9 mouse cellular contexts compared by ENCODE assay signal in the genomic region with DNA sequence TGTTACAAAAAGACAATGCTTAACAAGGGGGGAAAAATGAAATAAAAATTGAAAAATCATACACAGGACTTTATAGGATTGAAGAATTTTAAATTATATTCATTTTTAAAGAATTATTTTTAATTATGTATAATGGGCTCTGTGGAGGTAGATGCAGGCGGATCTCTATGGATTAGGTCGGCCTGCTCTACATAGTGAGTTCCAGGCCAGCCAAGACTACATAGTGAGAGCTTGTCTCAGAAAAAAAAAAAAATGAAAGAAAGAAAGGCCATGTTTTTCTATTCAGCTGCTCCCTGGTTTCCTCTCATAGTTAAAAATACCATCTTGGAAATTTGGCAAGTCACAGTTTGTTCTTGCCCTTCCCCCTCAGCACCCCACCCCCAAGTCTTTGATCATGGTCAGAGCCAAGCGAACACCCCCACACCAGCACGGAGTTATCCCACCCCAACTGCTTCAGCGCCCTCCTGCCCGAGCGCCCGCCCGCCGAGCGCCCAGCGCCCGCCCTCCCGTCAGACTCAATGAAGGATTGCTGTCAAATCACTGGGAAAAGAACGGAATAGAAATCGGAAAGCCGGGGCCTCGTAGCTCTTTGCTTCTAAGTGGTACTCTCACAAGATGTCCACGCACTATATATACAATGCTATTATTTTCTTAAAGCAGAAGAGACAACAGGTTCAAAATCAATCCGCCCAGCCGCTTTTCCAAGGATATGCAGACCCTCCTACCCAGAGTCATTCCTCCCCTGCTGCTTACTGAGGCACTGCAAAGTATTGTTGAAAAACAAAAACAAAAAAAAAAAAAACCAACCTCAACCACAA. TPM values are rescaled to one million over a fixed set of nuclear protein-coding genes. Genes with fewer than 3 reads are reported as not detected.
DNase-seq lines count a peak whose midpoint lies in the region; ATAC-seq and TF ChIP-seq lines count a peak whose summit lies in the region.
"Had no signal": no experiment of that assay in that cellular context is flagged by ENCODE, and none has a peak within 500 bp of the region (broad histone marks: within the 10 kb centered on the region; RNA-seq: fewer than 3 reads in every experiment).

No protein-coding gene starts in this region.

- no peaks in the 10 kb centered on the region for H3K36me3 ChIP-seq in forebrain, postnatal 0 days (ENCODE audit: insufficient read depth)
- no peaks in the 10 kb centered on the region for H3K36me3 ChIP-seq in lung, embryonic 16.5 days (ENCODE audit: control insufficient read depth, insufficient read depth, low read length)

- H3K4me1 ChIP-seq in forebrain, postnatal 0 days (ENCODE audit: insufficient read depth): peaks cover 17% of the 10 kb centered on the region
- peaks cover 18% of the 10 kb centered on the region for H3K4me1 ChIP-seq in lung, embryonic 16.5 days (replicated peaks; ENCODE audit: control insufficient read depth, insufficient read depth, low read length)

- peak; percentile 87 for ATAC-seq in forebrain, postnatal 0 days
- peak; percentile 75 for ATAC-seq in lung, embryonic 16.5 days (ENCODE audit: low read depth)

- H3K4me3 ChIP-seq in forebrain, postnatal 0 days (ENCODE audit: low read depth, low read length): peak overlapping the region; percentile 22; the same call in 1 of the 2 replicates
- peak overlapping the region; percentile 39 for H3K4me3 ChIP-seq in lung, embryonic 16.5 days (ENCODE audit: low read length)
- H3K4me3 ChIP-seq: megakaryocyte, embryonic 14.5 days had no signal

- H3K9me3 ChIP-seq in forebrain, postnatal 0 days (ENCODE audit: low read length): 0 out of 2 replicates have a peak, but pooled peaks cover 3% of the 10 kb centered on the region
- H3K9me3 ChIP-seq in lung, embryonic 16.5 days (ENCODE audit: control insufficient read depth, low read length): peaks cover 4% of the 10 kb centered on the region

- H3K9ac ChIP-seq in forebrain, postnatal 0 days: peak overlapping the region; percentile 33
- H3K9ac ChIP-seq in lung, embryonic 16.5 days (ENCODE audit: low read length): peak overlapping the region; percentile 51

- TF ChIP-seq CTCF in forebrain, postnatal 0 days (IDR thresholded peaks at IDR 0.05; ENCODE audit: low read depth): no peak

- no peaks in the 10 kb centered on the region for H3K27me3 ChIP-seq in forebrain, postnatal 0 days (ENCODE audit: insufficient read depth, low read length)
- no peaks in the 10 kb centered on the region for H3K27me3 ChIP-seq in lung, embryonic 16.5 days (ENCODE audit: control insufficient read depth, insufficient read depth, low read depth, low read length)

- DNase-seq in cerebellum, postnatal 14 days: peak; percentile 43 to 50
- no peak for DNase-seq in cerebellum, adult 11 months
- DNase-seq in forebrain, postnatal 0 days: peak; percentile 64
- DNase-seq in heart, postnatal 4 days: peak; percentile 51
- DNase-seq in layer of hippocampus, adult 9-11 months: peak; percentile 61
- peak; percentile 31 to 32 for DNase-seq in right cerebral cortex, postnatal 36 days (ENCODE audit: low spot score in 2 of 2)
- DNase-seq in B cell, adult 2 months: no peak

- H3K4me2 ChIP-seq in forebrain, postnatal 0 days (ENCODE audit: low read depth): peak overlapping the region; percentile 48
- H3K4me2 ChIP-seq in lung, embryonic 16.5 days (ENCODE audit: low read depth, low read length): peak overlapping the region; percentile 60

- 4% methylated on average over 21 of the region's 21 CpGs for WGBS in forebrain, postnatal 0 days
- 9% methylated on average over 21 of the region's 21 CpGs for WGBS in lung, embryonic 16.5 days

- H3K27ac ChIP-seq in forebrain, postnatal 0 days (ENCODE audit: low read depth, low read length): peak overlapping the region; percentile 82
- H3K27ac ChIP-seq in lung, embryonic 16.5 days (ENCODE audit: low read length): peak overlapping the region; percentile 73

RNA-seq across cellular contexts. Expression of gene Inpp5f, which starts 18.8 kb away (rescaled TPM):
- 334 and 420 TPM in 2 replicates for total RNA-seq in forebrain, postnatal 0 days (2014; rRNA removed)
- polyA plus RNA-seq in forebrain, postnatal 0 days (2015; fragmentation: Nextera tagmentation; extraction: Ambion mirVana): 270 and 361 TPM in 2 replicates
- total RNA-seq in heart, postnatal 4 days (2021): 1 to 10 TPM; 8.9 to 9.9 TPM
- polyA plus RNA-seq in lung, embryonic 16.5 days (2015; fragmentation: Nextera tagmentation; extraction: Ambion mirVana): 16.2 and 17.3 TPM in 2 replicates

Comparison
In these comparisons a context has a peak if more than half of its experiments do, and no peak if none do; other contexts are left out.
1. DNase-seq: peak in cerebellum, postnatal 14 days (2 of 2), forebrain, postnatal 0 days (single experiment), heart, postnatal 4 days (single experiment), layer of hippocampus, adult 9-11 months (single experiment) and right cerebral cortex, postnatal 36 days (2 of 2); none in cerebellum, adult 11 months (single experiment) and B cell, adult 2 months (0 of 2).
2. RNA of gene Inpp5f, which starts 18.8 kb away (total RNA-seq): 334 to 420 TPM in forebrain, postnatal 0 days; 8.9 to 9.9 TPM in heart, postnatal 4 days; every median in the first group is over 10 times any median in the second.